Comparison of ENCODE assay signal across 29 mouse cellular contexts in genomic region chr2:26234253-26234652, GRCm38 (mm10). TPM values are rescaled to one million over a fixed set of nuclear protein-coding genes. Genes with fewer than 3 reads are reported as not detected.
A peak's percentile ranks its signal among the peaks of the same experiment; 100 is the strongest.
DNase-seq lines count a peak whose midpoint lies in the region; ATAC-seq lines count a peak whose summit lies in the region.
"Had no signal": no experiment of that assay in that cellular context is flagged by ENCODE, and none has a peak within 500 bp of the region (broad histone marks: within the 10 kb centered on the region; RNA-seq: fewer than 3 reads in every experiment).

No protein-coding gene starts in this region.

- 47% methylated on average over 5 of the region's 5 CpGs for WGBS in liver, embryonic 12.5 days (ENCODE audit: insufficient replicate concordance)
- 59% methylated on average over 5 of the region's 5 CpGs for WGBS in liver, embryonic 11.5 days
- WGBS in intestine, embryonic 15.5 days, result 55% methylated on average over 5 of the region's 5 CpGs
- WGBS in embryonic facial prominence, embryonic 10.5 days, result 75% methylated on average over 5 of the region's 5 CpGs

- H3K9me3 ChIP-seq in liver, embryonic 12.5 days (replicated peaks), result no peaks in the 10 kb centered on the region
- H3K9me3 ChIP-seq in liver, embryonic 11.5 days (ENCODE audit: control insufficient read depth, low read length), result no peaks in the 10 kb centered on the region
- H3K9me3 ChIP-seq in intestine, embryonic 15.5 days, result no peaks in the 10 kb centered on the region
- H3K9me3 ChIP-seq in embryonic facial prominence, embryonic 10.5 days, result no peaks in the 10 kb centered on the region
- H3K9me3 ChIP-seq: embryonic facial prominence, embryonic 15.5 days; forebrain, embryonic 10.5 days; hindbrain, embryonic 13.5 days; kidney, embryonic 15.5 days; lung, embryonic 15.5 days; midbrain, embryonic 15.5 days had no signal

- H3K9ac ChIP-seq in liver, embryonic 12.5 days, result no peak overlapping the region
- H3K9ac ChIP-seq in liver, embryonic 11.5 days (ENCODE audit: low read depth, low read length), result no peak overlapping the region
- no peak overlapping the region for H3K9ac ChIP-seq in intestine, embryonic 15.5 days
- H3K9ac ChIP-seq: embryonic facial prominence, embryonic 15.5 days; forebrain, postnatal 0 days; hindbrain, embryonic 13.5 days; kidney, embryonic 15.5 days; lung, embryonic 15.5 days; midbrain, embryonic 15.5 days had no signal

- no peak overlapping the region for H3K4me3 ChIP-seq in liver, embryonic 12.5 days
- no peak overlapping the region for H3K4me3 ChIP-seq in liver, embryonic 11.5 days (ENCODE audit: low read depth, low read length)
- H3K4me3 ChIP-seq in intestine, embryonic 15.5 days (replicated peaks), result no peak overlapping the region
- no peak overlapping the region for H3K4me3 ChIP-seq in embryonic facial prominence, embryonic 10.5 days
- H3K4me3 ChIP-seq: embryonic facial prominence, embryonic 15.5 days; forebrain, embryonic 10.5 days; hindbrain, embryonic 13.5 days; kidney, embryonic 15.5 days; left cerebral cortex, adult 2 months; lung, embryonic 15.5 days; midbrain, embryonic 15.5 days; myocyte had no signal

- peaks cover 36% of the 10 kb centered on the region for H3K4me1 ChIP-seq in liver, embryonic 12.5 days
- peaks cover 27% of the 10 kb centered on the region for H3K4me1 ChIP-seq in liver, embryonic 11.5 days (replicated peaks; ENCODE audit: control insufficient read depth, insufficient read depth, low read length)
- H3K4me1 ChIP-seq in intestine, embryonic 15.5 days (replicated peaks), result peaks cover 20% of the 10 kb centered on the region
- peaks cover 23% of the 10 kb centered on the region for H3K4me1 ChIP-seq in embryonic facial prominence, embryonic 10.5 days

- H3K27ac ChIP-seq in liver, embryonic 12.5 days, result no peak overlapping the region
- H3K27ac ChIP-seq in liver, embryonic 11.5 days (ENCODE audit: low read depth, low read length), result no peak overlapping the region
- peak overlapping the region; percentile 71 for H3K27ac ChIP-seq in intestine, embryonic 15.5 days
- H3K27ac ChIP-seq in embryonic facial prominence, embryonic 10.5 days (replicated peaks), result no peak overlapping the region
- H3K27ac ChIP-seq: embryonic facial prominence, embryonic 15.5 days; forebrain, embryonic 10.5 days; hindbrain, embryonic 13.5 days; kidney, embryonic 15.5 days; left cerebral cortex, adult 2 months; lung, embryonic 15.5 days; macrophage; midbrain, embryonic 15.5 days had no signal

- H3K4me2 ChIP-seq in liver, embryonic 12.5 days, result peak overlapping the region; percentile 11; the same call in 1 of the 2 replicates
- no peak overlapping the region for H3K4me2 ChIP-seq in liver, embryonic 11.5 days
- H3K4me2 ChIP-seq in intestine, embryonic 15.5 days (replicated peaks), result peak overlapping the region; percentile 25; the same call in 1 of the 2 replicates
- H3K4me2 ChIP-seq: embryonic facial prominence, embryonic 15.5 days; hindbrain, embryonic 13.5 days; kidney, embryonic 15.5 days; lung, embryonic 15.5 days; midbrain, embryonic 15.5 days had no signal

- ATAC-seq in liver, embryonic 12.5 days, result no peak
- no peak for ATAC-seq in liver, embryonic 11.5 days (replicated peaks; ENCODE audit: low FRiP score)
- peak; percentile 25 for ATAC-seq in intestine, embryonic 15.5 days
- ATAC-seq: forebrain, postnatal 0 days; inflammation-experienced regulatory T-cells, adult 6 months; midbrain, embryonic 15.5 days; Patski had no signal

- no peak for DNase-seq in liver, embryonic 11.5 days (ENCODE audit: low spot score)
- peak; percentile 27 for DNase-seq in thymus, postnatal 0 days (ENCODE audit: low spot score)
- no peak for DNase-seq in thymus, postnatal 36 days
- DNase-seq in embryonic facial prominence, embryonic 10.5 days (ENCODE audit: low spot score), result no peak
- no peak for DNase-seq in adipocyte (ENCODE audit: low spot score)
- DNase-seq: adrenal gland, postnatal 10 days; cerebellum, adult 11 months; cerebellum, postnatal 14 days; embryo, embryonic 11 days; forebrain, postnatal 0 days; kidney, postnatal 4 days; layer of hippocampus, adult 9-11 months; left cerebral cortex, postnatal 4 days; spleen, adult 18-20 months had no signal

- peaks cover 7% of the 10 kb centered on the region for H3K36me3 ChIP-seq in liver, embryonic 12.5 days
- no peaks in the 10 kb centered on the region for H3K36me3 ChIP-seq in liver, embryonic 11.5 days (ENCODE audit: control insufficient read depth, insufficient read depth, low read length)
- H3K36me3 ChIP-seq in intestine, embryonic 15.5 days, result 0 out of 2 replicates have a peak, but pooled peaks cover 1% of the 10 kb centered on the region
- peaks cover 7% of the 10 kb centered on the region for H3K36me3 ChIP-seq in embryonic facial prominence, embryonic 10.5 days (replicated peaks)
- H3K36me3 ChIP-seq: embryonic facial prominence, embryonic 15.5 days; hindbrain, embryonic 13.5 days; kidney, embryonic 15.5 days; lung, embryonic 15.5 days; midbrain, embryonic 15.5 days had no signal

- H3K27me3 ChIP-seq in liver, embryonic 12.5 days (replicated peaks), result no peaks in the 10 kb centered on the region
- H3K27me3 ChIP-seq in liver, embryonic 11.5 days (replicated peaks; ENCODE audit: control insufficient read depth, insufficient read depth, low read length), result no peaks in the 10 kb centered on the region
- no peaks in the 10 kb centered on the region for H3K27me3 ChIP-seq in intestine, embryonic 15.5 days (replicated peaks)
- H3K27me3 ChIP-seq in embryonic facial prominence, embryonic 10.5 days (replicated peaks; ENCODE audit: low read depth, poor library complexity, severe bottlenecking), result no peaks in the 10 kb centered on the region
- H3K27me3 ChIP-seq: embryonic facial prominence, embryonic 15.5 days; hindbrain, embryonic 13.5 days; kidney, embryonic 15.5 days; lung, embryonic 15.5 days; midbrain, embryonic 15.5 days; Patski had no signal

RNA-seq across cellular contexts. Expression of gene Qsox2, which starts 3.1 kb away (rescaled TPM):
- polyA plus RNA-seq in liver, embryonic 12.5 days (2016; fragmentation: Nextera tagmentation; extraction: Ambion mirVana), result 11.6 and 11.7 TPM in 2 replicates
- polyA plus RNA-seq in liver, embryonic 11.5 days (2014; fragmentation: Nextera tagmentation; extraction: Ambion mirVana), result 13.5 and 14.7 TPM in 2 replicates
- polyA plus RNA-seq in thymus, postnatal 0 days (2015; fragmentation: Nextera tagmentation; extraction: Ambion mirVana), result 15.2 and 15.3 TPM in 2 replicates
- polyA plus RNA-seq in intestine, embryonic 15.5 days (2015; fragmentation: Nextera tagmentation; extraction: Ambion mirVana), result 23.2 and 26.9 TPM in 2 replicates
- 15.7 and 18.1 TPM in 2 replicates for polyA plus RNA-seq in embryonic facial prominence, embryonic 10.5 days (2016; fragmentation: Nextera tagmentation; extraction: Ambion mirVana)

RNA-seq across cellular contexts. Expression of gene Lhx3, which starts 26.2 kb away (rescaled TPM):
- 0.22 TPM in 1 of 2 replicates, not detected in the other for polyA plus RNA-seq in liver, embryonic 12.5 days (2016; fragmentation: Nextera tagmentation; extraction: Ambion mirVana)
- polyA plus RNA-seq in liver, embryonic 11.5 days (2014; fragmentation: Nextera tagmentation; extraction: Ambion mirVana), result 0.09 TPM in 1 of 2 replicates, not detected in the other
- 0.17 and 0.22 TPM in 2 replicates for polyA plus RNA-seq in thymus, postnatal 0 days (2015; fragmentation: Nextera tagmentation; extraction: Ambion mirVana)
- polyA plus RNA-seq in intestine, embryonic 15.5 days (2015; fragmentation: Nextera tagmentation; extraction: Ambion mirVana), result not detected in 2 replicates
- 2.6 and 3.5 TPM in 2 replicates for polyA plus RNA-seq in embryonic facial prominence, embryonic 10.5 days (2016; fragmentation: Nextera tagmentation; extraction: Ambion mirVana)
- polyA plus RNA-seq: forebrain, postnatal 0 days; inflammation-experienced regulatory T-cells, adult 6 months; kidney, embryonic 15.5 days; liver, adult 2 months; lung, embryonic 15.5 days; macrophage; midbrain, embryonic 15.5 days; myocyte; Patski; stomach, embryonic 14.5 days had no signal
